In genomic region chr16:23370724-23371123, GRCm38 (mm10) we compare ENCODE assay signal across 18 mouse cellular contexts. TPM values are rescaled to one million over a fixed set of nuclear protein-coding genes. Genes with fewer than 3 reads are reported as not detected.
"Had no signal": no experiment of that assay in that cellular context is flagged by ENCODE, and none has a peak within 500 bp of the region (broad histone marks: within the 10 kb centered on the region; RNA-seq: fewer than 3 reads in every experiment).

No protein-coding gene starts in this region.

- H3K9ac ChIP-seq: liver, embryonic 12.5 days; liver, embryonic 14.5 days; midbrain, embryonic 13.5 days; midbrain, embryonic 15.5 days; neural tube, embryonic 12.5 days; stomach, embryonic 15.5 days had no signal

- H3K36me3 ChIP-seq: liver, embryonic 12.5 days; midbrain, embryonic 13.5 days; midbrain, embryonic 15.5 days; neural tube, embryonic 12.5 days; stomach, embryonic 15.5 days had no signal

- H3K27me3 ChIP-seq: liver, embryonic 12.5 days; megakaryocyte, embryonic 14.5 days; midbrain, embryonic 13.5 days; midbrain, embryonic 15.5 days; neural tube, embryonic 12.5 days; stomach, embryonic 15.5 days had no signal

- H3K4me2 ChIP-seq: liver, embryonic 12.5 days; midbrain, embryonic 11.5 days; midbrain, embryonic 13.5 days; midbrain, embryonic 15.5 days; neural tube, embryonic 12.5 days; stomach, embryonic 15.5 days had no signal

- H3K27ac ChIP-seq: liver, embryonic 12.5 days; liver, embryonic 14.5 days; macrophage; midbrain, embryonic 13.5 days; midbrain, embryonic 15.5 days; neural tube, embryonic 12.5 days; stomach, embryonic 15.5 days; stomach, postnatal 0 days had no signal

- ATAC-seq: liver, embryonic 12.5 days; midbrain, embryonic 13.5 days; midbrain, embryonic 15.5 days had no signal

- H3K9me3 ChIP-seq: liver, embryonic 12.5 days; midbrain, embryonic 13.5 days; midbrain, embryonic 15.5 days; neural tube, embryonic 12.5 days; stomach, embryonic 15.5 days had no signal

- H3K4me3 ChIP-seq: liver, embryonic 12.5 days; megakaryocyte, embryonic 14.5 days; midbrain, embryonic 13.5 days; midbrain, embryonic 15.5 days; neural tube, embryonic 12.5 days; stomach, embryonic 15.5 days had no signal

- H3K4me1 ChIP-seq: liver, embryonic 12.5 days; megakaryocyte, embryonic 14.5 days; midbrain, embryonic 13.5 days; midbrain, embryonic 15.5 days; neural tube, embryonic 12.5 days; stomach, embryonic 15.5 days had no signal

- DNase-seq: right cerebral cortex, postnatal 14 days; thymus, adult 2 months; thymus, postnatal 25 days; thymus, postnatal 4 days had no signal

RNA-seq across cellular contexts. Expression of gene Rtp1, which starts 58.2 kb away (rescaled TPM):
- polyA plus RNA-seq: liver, embryonic 12.5 days; liver, embryonic 14.5 days; liver, embryonic 16.5 days; lung, embryonic 16.5 days; macrophage; midbrain, embryonic 11.5 days; midbrain, embryonic 15.5 days; neural tube, embryonic 12.5 days; neural tube, embryonic 14.5 days; spleen, adult 2 months; stomach, embryonic 15.5 days; stomach, postnatal 0 days had no signal
